Mouse (Mus musculus): ENCODE measurements around the gene Alpl.

DNA sequence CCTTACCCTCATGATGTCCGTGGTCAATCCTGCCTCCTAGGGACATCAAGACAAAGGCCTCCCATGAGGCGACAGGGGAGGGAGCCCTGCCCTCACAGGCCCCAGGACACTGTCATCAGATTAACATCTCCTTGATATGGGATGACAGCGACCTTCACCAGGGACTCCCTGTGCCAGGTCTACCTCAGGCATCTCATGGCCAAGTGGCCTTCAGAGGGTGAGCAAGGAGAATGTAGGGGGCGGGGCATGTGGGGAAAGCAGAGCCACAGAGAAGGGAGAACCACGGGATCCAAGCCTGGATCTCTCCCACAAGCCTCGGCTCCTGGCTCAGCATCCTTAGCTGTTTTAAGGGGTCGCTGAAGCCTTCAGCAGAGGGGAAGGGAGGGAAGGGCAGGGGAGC lies 52.4 kb downstream of the Alpl start:
- TF ChIP-seq CTCF (conservative IDR thresholded peaks at IDR 0.05 in 1 of 2, IDR thresholded peaks at IDR 0.05 in 1 of 2; ENCODE audit: low read depth in 2 of 2, low read length in 2 of 2) (no peak), POLR2A (IDR thresholded peaks at IDR 0.05; ENCODE audit: low read depth, low read length) (no peak), POLR2AphosphoS2 (IDR thresholded peaks at IDR 0.05; ENCODE audit: low read depth, low read length) (no peak), SIN3A (IDR thresholded peaks at IDR 0.05; ENCODE audit: low read length) (no peak), USF2 (conservative IDR thresholded peaks at IDR 0.05; ENCODE audit: low read depth, low read length) (no peak), IRF4 (IDR thresholded peaks at IDR 0.05; ENCODE audit: low read depth, low read length) (no peak), EP300 (IDR thresholded peaks at IDR 0.05; ENCODE audit: low read length) (no peak), MEF2A (IDR thresholded peaks at IDR 0.05; ENCODE audit: borderline replicate concordance, low read depth, low read length) (no peak), PAX5 (IDR thresholded peaks at IDR 0.05; ENCODE audit: low read length) (no peak), KAT2A (IDR thresholded peaks at IDR 0.05; ENCODE audit: insufficient replicate concordance, low read length) (no peak), TBP (conservative IDR thresholded peaks at IDR 0.05; ENCODE audit: low read depth, low read length) (no peak)

Measured in CH12.LX (cell line).